In the genomic region with DNA sequence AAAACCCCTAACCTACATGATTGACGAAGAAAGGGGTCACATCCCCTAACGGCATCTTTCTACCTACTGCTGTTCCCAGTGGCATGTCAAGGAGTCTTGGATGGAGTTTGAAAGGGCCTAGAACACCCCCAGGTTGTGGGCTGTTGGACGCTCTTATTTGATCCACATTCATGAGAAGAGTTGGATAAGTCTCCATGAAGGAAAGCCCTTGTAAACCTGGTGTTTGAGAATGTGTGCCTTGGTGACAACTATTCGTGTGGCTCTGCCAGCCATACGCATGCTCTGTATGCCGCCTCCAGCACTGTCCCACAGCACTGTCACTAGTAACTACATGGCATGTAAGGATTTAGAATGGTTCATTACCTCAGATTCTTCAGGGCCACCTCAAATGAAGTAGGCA, we compare ENCODE assay signal across 30 mouse cellular contexts.
"Had no signal": no experiment of that assay in that cellular context is flagged by ENCODE, and none has a peak within 500 bp of the region (broad histone marks: within the 10 kb centered on the region; RNA-seq: fewer than 3 reads in every experiment).

No protein-coding gene starts in this region.

- H3K27ac ChIP-seq: limb, embryonic 10.5 days; limb, embryonic 12.5 days; limb, embryonic 13.5 days; limb, embryonic 15.5 days; liver, embryonic 12.5 days; liver, embryonic 13.5 days; liver, embryonic 14.5 days; liver, embryonic 15.5 days; lung, embryonic 15.5 days; macrophage; midbrain, embryonic 10.5 days; midbrain, embryonic 12.5 days; midbrain, embryonic 13.5 days; midbrain, embryonic 15.5 days; neural tube, embryonic 12.5 days had no signal

- H3K4me1 ChIP-seq: limb, embryonic 10.5 days; limb, embryonic 12.5 days; limb, embryonic 15.5 days; lung, embryonic 15.5 days; midbrain, embryonic 10.5 days; midbrain, embryonic 12.5 days; midbrain, embryonic 13.5 days; midbrain, embryonic 15.5 days; neural tube, embryonic 12.5 days had no signal

- ATAC-seq: liver, embryonic 12.5 days; liver, postnatal 0 days; lung, postnatal 0 days; midbrain, embryonic 13.5 days; midbrain, embryonic 15.5 days had no signal

- H3K4me3 ChIP-seq: limb, embryonic 10.5 days; limb, embryonic 12.5 days; limb, embryonic 13.5 days; limb, embryonic 15.5 days; liver, embryonic 12.5 days; liver, embryonic 13.5 days; liver, embryonic 15.5 days; lung, embryonic 15.5 days; megakaryocyte, embryonic 14.5 days; midbrain, embryonic 10.5 days; midbrain, embryonic 12.5 days; midbrain, embryonic 13.5 days; midbrain, embryonic 15.5 days; myocyte; neural tube, embryonic 12.5 days had no signal

- H3K9me3 ChIP-seq: limb, embryonic 10.5 days; limb, embryonic 12.5 days; limb, embryonic 13.5 days; limb, embryonic 15.5 days; liver, embryonic 12.5 days; liver, embryonic 13.5 days; liver, embryonic 15.5 days; lung, embryonic 15.5 days; megakaryocyte, embryonic 14.5 days; midbrain, embryonic 10.5 days; midbrain, embryonic 12.5 days; midbrain, embryonic 13.5 days; midbrain, embryonic 15.5 days; neural tube, embryonic 12.5 days had no signal

- H3K4me2 ChIP-seq: limb, embryonic 12.5 days; limb, embryonic 13.5 days; limb, embryonic 15.5 days; liver, embryonic 11.5 days; liver, embryonic 12.5 days; liver, embryonic 13.5 days; liver, embryonic 15.5 days; lung, embryonic 14.5 days; lung, embryonic 15.5 days; midbrain, embryonic 12.5 days; midbrain, embryonic 13.5 days; midbrain, embryonic 15.5 days; neural tube, embryonic 12.5 days had no signal

- DNase-seq: left cerebral cortex, postnatal 4 days; liver; liver, embryonic 13.5 days; liver, postnatal 0 days; lung, adult 18-20 months; lung, adult 2 months; lung, embryonic 14.5 days; lung, postnatal 10 days; lung, postnatal 14 days; lung, postnatal 36 days; lung, postnatal 4 days; midbrain, embryonic 14.5 days had no signal

- H3K9ac ChIP-seq: limb, embryonic 12.5 days; limb, embryonic 13.5 days; limb, embryonic 15.5 days; liver, embryonic 12.5 days; liver, embryonic 13.5 days; liver, embryonic 14.5 days; liver, embryonic 15.5 days; liver, postnatal 0 days; lung, embryonic 14.5 days; lung, embryonic 15.5 days; midbrain, embryonic 12.5 days; midbrain, embryonic 13.5 days; midbrain, embryonic 15.5 days; neural tube, embryonic 12.5 days had no signal

- H3K27me3 ChIP-seq: limb, embryonic 12.5 days; limb, embryonic 13.5 days; limb, embryonic 15.5 days; liver, embryonic 12.5 days; liver, embryonic 13.5 days; liver, embryonic 15.5 days; lung, embryonic 15.5 days; midbrain, embryonic 12.5 days; midbrain, embryonic 13.5 days; midbrain, embryonic 15.5 days; neural tube, embryonic 12.5 days had no signal
